Mouse (Mus musculus): Measurements from ENCODE around the gene Slc12a5. TPM values are rescaled to one million over a fixed set of nuclear protein-coding genes. Genes with fewer than 3 reads are reported as not detected.

The Slc12a5 gene
- total RNA-seq (2014; rRNA removed), result 311 and 368 TPM in 2 replicates
- polyA plus RNA-seq (2015; fragmentation: Nextera tagmentation; extraction: Ambion mirVana), result 83.5 and 86.4 TPM in 2 replicates

DNA sequence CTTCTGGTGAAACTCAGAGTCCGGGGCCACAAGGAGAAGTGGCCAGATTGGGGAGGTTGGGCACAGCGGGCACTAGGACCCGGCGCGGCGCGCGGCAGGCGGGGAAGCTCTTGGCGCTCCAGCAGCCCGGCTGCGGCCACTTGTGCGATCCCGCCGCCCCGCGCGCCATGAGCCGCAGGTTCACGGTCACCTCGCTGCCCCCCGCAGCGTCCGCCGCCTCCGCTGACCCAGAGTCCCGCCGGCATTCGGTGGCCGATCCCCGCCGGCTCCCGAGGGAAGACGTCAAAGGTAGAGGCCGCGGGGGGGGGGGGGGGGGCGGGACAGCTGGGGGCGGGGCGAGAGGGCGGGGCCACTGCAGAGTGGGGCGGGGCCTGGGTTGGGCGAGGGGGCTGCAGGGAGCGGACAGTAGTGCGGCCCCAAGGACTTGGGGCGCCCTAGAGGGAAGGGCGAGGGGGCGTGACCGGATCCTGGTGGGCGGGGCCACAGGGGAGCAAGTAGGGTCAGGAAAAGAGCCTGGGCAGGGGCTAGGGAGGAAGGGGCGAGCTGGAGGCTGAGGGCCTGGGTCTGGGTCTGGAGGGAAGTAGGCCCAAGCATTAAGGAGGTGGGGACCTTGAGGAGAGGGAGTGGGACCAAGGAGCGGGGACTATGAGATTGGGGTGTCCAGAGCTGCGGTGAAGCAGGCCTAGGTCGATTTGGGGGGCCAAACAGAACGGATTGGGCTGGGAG lies at the start of gene Slc12a5:
TSS of gene Slc12a5 (plus strand) at position 87 of the 726 bp plus-strand sequence.
- WGBS, result 4% methylated on average over 22 of the region's 54 CpGs
- Histone ChIP-seq H3K4me2 (ENCODE audit: low read depth, low read length, poor library complexity, severe bottlenecking) (peak within 1 kb of the TSS; percentile 72), H3K9me3 (ENCODE audit: low read length) (no peaks in the 10 kb centered on the region), H3K27me3 (ENCODE audit: insufficient read depth, low read length) (no peaks in the 10 kb centered on the region), H3K27ac (ENCODE audit: low read depth, low read length) (peak within 1 kb of the TSS; percentile 81), H3K36me3 (ENCODE audit: insufficient read depth, low read length) (no peaks in the 10 kb centered on the region), H3K4me1 (ENCODE audit: insufficient read depth, low read length) (peaks cover 17% of the 10 kb centered on the region), H3K4me3 (ENCODE audit: low read depth, low read length) (peak within 1 kb of the TSS; percentile 56), H3K9ac (replicated peaks; ENCODE audit: low read length, poor library complexity, severe bottlenecking) (peak within 1 kb of the TSS; percentile 72)
- DNase-seq (ENCODE audit: low spot score) (peak; percentile 74), ATAC-seq (ENCODE audit: low FRiP score) (peak; percentile 45; the same call in 1 of the 2 replicates)
- no peak for TF ChIP-seq CTCF (IDR thresholded peaks at IDR 0.05)

DNA sequence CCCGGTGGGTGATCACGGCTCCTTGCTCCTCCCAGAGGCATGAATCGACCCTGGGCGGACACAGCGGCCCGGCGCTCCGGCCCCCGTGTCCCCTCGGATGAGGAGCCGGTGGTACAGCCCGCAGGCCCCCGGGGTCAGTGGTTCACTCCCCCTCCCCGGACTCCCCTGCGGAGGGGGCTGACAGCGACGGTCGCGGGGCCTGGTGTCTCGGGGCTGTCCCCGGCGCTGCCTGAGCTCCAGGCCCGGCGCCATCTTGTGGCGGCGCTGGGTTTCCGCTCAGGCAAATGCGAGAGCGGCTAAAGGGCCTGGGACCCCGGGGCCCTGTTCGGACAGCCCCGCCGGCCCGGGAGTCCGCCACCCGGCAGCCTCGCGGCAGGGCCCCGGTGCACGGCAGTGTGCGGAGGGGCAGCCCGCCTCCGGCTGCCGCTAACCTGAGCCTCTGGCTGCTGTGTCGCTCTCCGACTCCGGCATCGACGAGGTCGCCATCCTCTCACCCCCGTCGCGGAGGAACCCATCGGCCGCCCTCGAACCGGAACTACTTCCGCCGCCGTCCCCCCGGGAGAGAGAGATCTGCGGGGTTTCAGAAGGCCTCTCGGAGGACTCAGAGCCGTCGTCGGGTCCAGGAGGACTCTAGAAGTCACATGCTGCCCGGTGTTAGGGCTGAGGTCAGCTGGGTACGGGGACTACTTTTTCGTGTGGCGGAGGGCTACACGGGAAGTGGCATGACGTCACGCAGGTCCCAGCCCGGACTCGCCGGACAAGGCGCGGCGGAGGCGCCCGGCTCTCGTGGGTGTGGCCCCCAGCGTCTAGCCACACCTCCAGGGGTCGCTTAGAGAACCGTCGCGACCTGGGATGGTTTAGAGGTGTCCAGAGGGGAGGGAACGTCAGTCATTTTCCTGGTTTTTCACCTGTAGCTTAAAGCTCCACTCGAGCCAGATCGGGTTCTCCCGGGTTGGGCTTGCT lies 49.2 kb upstream of the Slc12a5 start, which contains the start of gene Zfp335:
TSS of gene Zfp335 (minus strand) at position 672 of the 963 bp plus-strand sequence.
- Histone ChIP-seq H3K27me3 (ENCODE audit: insufficient read depth, low read length) (no peaks in the 10 kb centered on the region), H3K4me1 (ENCODE audit: insufficient read depth, low read length) (peaks cover 11% of the 10 kb centered on the region), H3K4me2 (ENCODE audit: low read depth, low read length, poor library complexity, severe bottlenecking) (peak within 1 kb of the TSS; percentile 89), H3K9ac (replicated peaks; ENCODE audit: low read length, poor library complexity, severe bottlenecking) (peak within 1 kb of the TSS; percentile 95), H3K27ac (ENCODE audit: low read depth, low read length) (peak within 1 kb of the TSS; percentile 100), H3K36me3 (ENCODE audit: insufficient read depth, low read length) (peaks cover 26% of the 10 kb centered on the region), H3K9me3 (ENCODE audit: low read length) (no peaks in the 10 kb centered on the region), H3K4me3 (ENCODE audit: low read depth, low read length) (peak within 1 kb of the TSS; percentile 69)
- peak; percentile 72 for TF ChIP-seq CTCF (IDR thresholded peaks at IDR 0.05)
- DNase-seq (ENCODE audit: low spot score), result peak; percentile 97
- under 1% methylated on average over 87 of the region's 91 CpGs for WGBS
- ATAC-seq (ENCODE audit: low FRiP score), result peak; percentile 87

DNA sequence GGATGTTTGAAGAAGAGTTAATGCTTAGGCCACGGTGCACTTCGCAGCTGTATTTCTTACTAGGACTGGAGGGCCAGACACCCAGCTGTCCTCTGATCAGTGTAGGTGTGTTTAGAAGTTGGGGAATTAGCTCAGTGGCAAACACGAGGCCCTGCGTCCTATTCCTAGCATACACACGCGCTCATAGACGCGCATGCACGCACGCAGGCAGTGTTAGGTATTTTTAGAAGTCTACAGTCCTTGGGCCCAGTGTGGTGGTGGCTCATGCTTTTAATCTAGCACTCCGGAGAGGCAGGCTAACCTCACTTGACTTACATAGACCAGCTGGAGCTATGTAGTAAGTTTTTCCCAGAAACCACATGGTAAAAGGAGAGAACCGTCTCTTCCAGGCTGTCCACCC lies 48.5 kb upstream of the Slc12a5 start:
- H3K9me3 ChIP-seq (ENCODE audit: low read length), result no peaks in the 10 kb centered on the region
- H3K36me3 ChIP-seq (ENCODE audit: insufficient read depth, low read length), result peaks cover 23% of the 10 kb centered on the region
- ATAC-seq (ENCODE audit: low FRiP score) (no peak), DNase-seq (ENCODE audit: low spot score) (peak; percentile 33)
- no peak for TF ChIP-seq CTCF (IDR thresholded peaks at IDR 0.05)
- H3K4me3 ChIP-seq (ENCODE audit: low read depth, low read length), result peak overlapping the region; percentile 69
- H3K4me2 ChIP-seq (ENCODE audit: low read depth, low read length, poor library complexity, severe bottlenecking), result peak overlapping the region; percentile 89
- H3K4me1 ChIP-seq (ENCODE audit: insufficient read depth, low read length), result peaks cover 11% of the 10 kb centered on the region
- H3K27me3 ChIP-seq (ENCODE audit: insufficient read depth, low read length), result no peaks in the 10 kb centered on the region
- H3K9ac ChIP-seq (replicated peaks; ENCODE audit: low read length, poor library complexity, severe bottlenecking), result peak overlapping the region; percentile 95
- 9% methylated on average over 12 of the region's 12 CpGs for WGBS
- H3K27ac ChIP-seq (ENCODE audit: low read depth, low read length), result peak overlapping the region; percentile 100

DNA sequence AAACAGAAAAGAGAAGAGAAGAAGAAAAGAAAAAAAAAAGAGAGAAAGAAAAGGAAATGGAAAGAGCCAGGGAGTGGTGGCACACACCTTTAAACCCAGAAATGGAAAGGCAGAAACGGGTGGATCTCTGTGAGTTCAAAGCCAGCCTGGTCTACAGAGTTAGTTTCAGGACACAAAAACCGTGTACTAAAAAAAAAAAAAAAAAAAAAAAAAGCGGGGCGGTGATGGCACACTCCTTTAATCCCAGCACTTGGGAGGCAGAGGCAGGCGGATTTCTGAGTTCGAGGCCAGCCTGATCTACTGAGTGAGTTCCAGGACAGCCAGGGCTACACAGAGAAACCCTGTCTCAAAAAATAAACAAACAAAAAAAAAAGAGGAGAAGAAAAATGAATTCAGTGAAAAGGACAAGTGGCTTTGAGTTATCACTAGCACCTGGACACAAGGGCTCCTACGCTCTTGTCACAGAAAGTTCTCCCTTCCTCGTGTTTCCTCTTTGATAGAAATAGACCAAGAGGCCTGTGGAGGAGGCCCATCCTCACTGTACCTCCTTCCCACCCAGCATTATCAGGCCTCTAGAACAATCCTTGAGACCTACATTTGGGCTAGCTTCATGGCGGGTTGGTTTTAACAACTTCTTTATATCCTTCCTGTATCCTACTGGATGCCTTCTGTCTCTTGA lies 47.7 kb upstream of the Slc12a5 start:
- ATAC-seq (ENCODE audit: low FRiP score), result no peak
- no peak overlapping the region for H3K4me2 ChIP-seq (ENCODE audit: low read depth, low read length, poor library complexity, severe bottlenecking)

DNA sequence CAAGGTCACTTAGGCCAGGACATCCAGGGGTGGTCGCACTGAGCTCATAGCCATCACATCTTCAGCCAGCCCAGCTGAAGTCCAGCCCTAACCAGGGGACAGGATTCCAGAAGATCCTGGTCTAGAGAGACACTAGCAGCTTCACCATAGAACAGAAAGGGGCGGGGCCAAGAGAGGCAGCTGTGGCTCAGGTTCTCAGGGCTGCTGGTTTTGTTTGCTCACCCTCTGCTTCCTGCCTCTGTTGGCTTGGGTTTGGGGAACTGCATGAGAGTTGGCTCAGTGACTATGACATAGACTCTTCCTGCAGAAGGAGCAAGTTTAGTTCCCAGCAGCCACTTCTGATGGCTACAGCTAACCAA lies 47.2 kb upstream of the Slc12a5 start:
- Histone ChIP-seq H3K4me2 (ENCODE audit: low read depth, low read length, poor library complexity, severe bottlenecking) (no peak overlapping the region), H3K9me3 (ENCODE audit: low read length) (no peaks in the 10 kb centered on the region), H3K4me3 (ENCODE audit: low read depth, low read length) (no peak overlapping the region), H3K9ac (replicated peaks; ENCODE audit: low read length, poor library complexity, severe bottlenecking) (no peak overlapping the region), H3K36me3 (ENCODE audit: insufficient read depth, low read length) (peaks cover 10% of the 10 kb centered on the region), H3K27ac (ENCODE audit: low read depth, low read length) (no peak overlapping the region), H3K4me1 (ENCODE audit: insufficient read depth, low read length) (peaks cover 11% of the 10 kb centered on the region), H3K27me3 (ENCODE audit: insufficient read depth, low read length) (no peaks in the 10 kb centered on the region)
- DNase-seq (ENCODE audit: low spot score), result no peak
- 95% methylated on average over 2 of the region's 2 CpGs for WGBS
- no peak for TF ChIP-seq CTCF (IDR thresholded peaks at IDR 0.05)
- no peak for ATAC-seq (ENCODE audit: low FRiP score)

More for the DNA sequence above, 47.7 kb upstream of the Slc12a5 start:
- no peak for TF ChIP-seq CTCF (IDR thresholded peaks at IDR 0.05)
- Histone ChIP-seq H3K4me3 (ENCODE audit: low read depth, low read length) (no peak overlapping the region), H3K36me3 (ENCODE audit: insufficient read depth, low read length) (peaks cover 16% of the 10 kb centered on the region), H3K9me3 (ENCODE audit: low read length) (no peaks in the 10 kb centered on the region), H3K27me3 (ENCODE audit: insufficient read depth, low read length) (no peaks in the 10 kb centered on the region), H3K9ac (replicated peaks; ENCODE audit: low read length, poor library complexity, severe bottlenecking) (no peak overlapping the region), H3K27ac (ENCODE audit: low read depth, low read length) (no peak overlapping the region), H3K4me1 (ENCODE audit: insufficient read depth, low read length) (peaks cover 11% of the 10 kb centered on the region)
- 93% methylated on average over 8 of the region's 9 CpGs for WGBS
- DNase-seq (ENCODE audit: low spot score), result no peak

All from midbrain, postnatal 0 days (tissue).